Mouse (Mus musculus) hindbrain, embryonic 12.5 days (tissue): ENCODE results near the gene Adck1. TPM values are rescaled to one million over a fixed set of nuclear protein-coding genes. Genes with fewer than 3 reads are reported as not detected.

ENCODE experiments used
- ATAC-seq: fragments of 200-750 bp; cut with Nextera tagmentation; 2 replicates; pipeline ENCODE4 v1.8.0; 2017; ENCODE audit warnings: moderate TSS enrichment; ENCODE audit not compliant: low FRiP score
- H3K27ac ChIP-seq: fragments of 300-500 bp; sonication (generic); 2 replicates; pipeline ENCODE4 v1.5.1; 2016; ENCODE audit warnings: mild to moderate bottlenecking
- H3K27me3 ChIP-seq: fragments of 300-500 bp; sonication (generic); 2 replicates; pipeline ENCODE4 v1.6.1; 2016; ENCODE audit warnings: mild to moderate bottlenecking
- H3K36me3 ChIP-seq: fragments of 300-500 bp; sonication (generic); 2 replicates; pipeline ENCODE4 v1.6.1; 2016; ENCODE audit warnings: mild to moderate bottlenecking
- H3K4me1 ChIP-seq: fragments of 300-500 bp; sonication (generic); 2 replicates; pipeline ENCODE4 v1.6.1; 2016
- H3K4me2 ChIP-seq: fragments of 300-500 bp; sonication (generic); replicated peaks from 2 replicates; pipeline ENCODE4 v1.6.1; 2016; ENCODE audit warnings: mild to moderate bottlenecking
- H3K4me3 ChIP-seq: fragments of 300-500 bp; sonication (generic); 2 replicates; pipeline ENCODE4 v1.5.1; 2016; ENCODE audit warnings: mild to moderate bottlenecking
- H3K9ac ChIP-seq: fragments of 300-500 bp; sonication (generic); 2 replicates; pipeline ENCODE4 v1.6.1; 2016; ENCODE audit warnings: mild to moderate bottlenecking, moderate library complexity
- H3K9me3 ChIP-seq: fragments of 300-500 bp; sonication (generic); replicated peaks from 2 replicates; pipeline ENCODE4 v1.6.1; 2016; ENCODE audit warnings: mild to moderate bottlenecking
- WGBS: fragments of 180-500 bp; shearing (Covaris S2); methylation state at CpG from one replicate; pipeline ENCODE4 v1.1.7; 2016; 5-methylcytosine and 5-hydroxymethylcytosine counted together
- polyA plus RNA-seq: library from polyadenylated mRNA; unstranded; fragments of >200 nt; fragmentation: Nextera tagmentation; extraction: Ambion mirVana; gene quantifications from 2 replicates; pipeline ENCODE4 v1.2.1, GENCODE M21; 2016

Gene Adck1
- polyA plus RNA-seq, 1 experiment from 2014 or later = 20.5 TPM

DNA sequence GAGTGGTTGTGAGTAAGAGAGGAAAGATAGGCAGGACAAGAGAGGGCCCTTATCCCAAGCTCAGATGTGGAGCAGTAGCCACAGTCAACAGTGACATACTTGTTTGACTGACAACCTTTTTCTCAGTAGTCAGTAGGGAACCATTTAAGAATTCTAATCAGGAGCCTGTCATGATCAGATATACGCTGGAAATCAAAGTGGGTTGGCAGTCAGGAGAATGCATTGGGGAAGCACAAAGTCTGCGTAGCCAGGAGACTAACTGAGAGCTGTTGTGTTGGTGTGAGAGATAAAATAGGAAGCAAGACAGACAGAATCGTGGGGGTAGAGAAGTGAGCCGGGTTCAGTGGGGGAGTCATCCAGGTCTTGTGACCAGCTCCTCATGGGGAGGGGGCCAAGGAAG is 71.9 kb downstream of the Adck1 start:
- 79% methylated on average over 4 of the region's 4 CpGs for WGBS
- no peak for ATAC-seq

DNA sequence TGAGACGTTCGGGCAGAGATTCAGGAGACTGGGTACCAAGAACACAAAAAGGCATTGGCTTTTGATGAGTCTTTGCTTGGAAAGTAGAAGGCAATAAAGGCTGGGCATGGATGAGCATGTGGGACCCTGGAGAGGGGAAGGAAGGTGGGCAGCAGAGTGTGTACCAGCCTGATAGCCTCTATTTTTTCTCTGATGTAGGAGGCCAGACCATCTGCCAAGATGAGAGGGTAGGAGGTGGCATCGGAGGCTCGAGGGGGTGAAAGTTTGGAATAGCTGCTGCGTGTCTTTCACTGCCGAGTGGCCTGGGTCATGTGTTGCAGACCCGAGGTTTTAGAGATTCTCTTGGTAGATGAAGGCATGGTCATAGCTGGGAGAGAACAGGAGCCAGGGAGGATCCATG is 72.8 kb downstream of the Adck1 start:
- 0 out of 2 replicates have a peak, but pooled peaks cover 4% of the 10 kb centered on the region for H3K36me3 ChIP-seq
- no peak overlapping the region for H3K4me3 ChIP-seq
- H3K9ac ChIP-seq = no peak overlapping the region
- H3K27me3 ChIP-seq = no peaks in the 10 kb centered on the region
- WGBS = 96% methylated on average over 7 of the region's 7 CpGs
- H3K27ac ChIP-seq = no peak overlapping the region
- no peaks in the 10 kb centered on the region for H3K9me3 ChIP-seq
- no peak for ATAC-seq
- H3K4me1 ChIP-seq = peaks cover 4% of the 10 kb centered on the region; the same call in 1 of the 2 replicates
- H3K4me2 ChIP-seq = no peak overlapping the region

More for the DNA sequence above, 71.9 kb downstream of the Adck1 start:
- Histone ChIP-seq H3K27me3 (no peaks in the 10 kb centered on the region), H3K4me3 (no peak overlapping the region), H3K9ac (no peak overlapping the region), H3K9me3 (no peaks in the 10 kb centered on the region), H3K27ac (no peak overlapping the region), H3K4me2 (no peak overlapping the region), H3K4me1 (peaks cover 7% of the 10 kb centered on the region), H3K36me3 (0 out of 2 replicates have a peak, but pooled peaks cover 4% of the 10 kb centered on the region)

GRCm38 (mm10) chr12:88436962-88437750 is 76.8 kb downstream of the Adck1 start:
- no peak overlapping the region for H3K9ac ChIP-seq
- H3K9me3 ChIP-seq = no peaks in the 10 kb centered on the region
- no peak overlapping the region for H3K4me3 ChIP-seq
- H3K4me1 ChIP-seq = peaks cover 4% of the 10 kb centered on the region; the same call in 1 of the 2 replicates
- 82% methylated on average over 15 of the region's 15 CpGs for WGBS
- ATAC-seq = no peak
- no peaks in the 10 kb centered on the region for H3K36me3 ChIP-seq
- no peaks in the 10 kb centered on the region for H3K27me3 ChIP-seq
- no peak overlapping the region for H3K4me2 ChIP-seq
- no peak overlapping the region for H3K27ac ChIP-seq

- ATAC-seq = no peak
- Histone ChIP-seq H3K4me1 (no peaks in the 10 kb centered on the region), H3K4me3 (no peak overlapping the region), H3K27me3 (no peaks in the 10 kb centered on the region), H3K36me3 (no peaks in the 10 kb centered on the region), H3K27ac (no peak overlapping the region), H3K9ac (no peak overlapping the region), H3K9me3 (no peaks in the 10 kb centered on the region), H3K4me2 (no peak overlapping the region)
- WGBS = 73% methylated on average over 14 of the region's 14 CpGs
Observed at GRCm38 (mm10) chr12:88441922-88442809, 81.8 kb downstream of the Adck1 start.

GRCm38 (mm10) chr12:88444040-88444439 is 83.7 kb downstream of the Adck1 start:
- no peak overlapping the region for H3K27ac ChIP-seq
- ATAC-seq = no peak
- H3K27me3 ChIP-seq = no peaks in the 10 kb centered on the region
- H3K9me3 ChIP-seq = no peaks in the 10 kb centered on the region
- no peak overlapping the region for H3K4me2 ChIP-seq
- 87% methylated on average over 5 of the region's 5 CpGs for WGBS
- no peak overlapping the region for H3K4me3 ChIP-seq
- H3K36me3 ChIP-seq = 0 out of 2 replicates have a peak, but pooled peaks cover 3% of the 10 kb centered on the region
- H3K4me1 ChIP-seq = no peaks in the 10 kb centered on the region
- no peak overlapping the region for H3K9ac ChIP-seq

- WGBS = 89% methylated on average over 3 of the region's 3 CpGs
- H3K9ac ChIP-seq = no peak overlapping the region
- no peak overlapping the region for H3K4me2 ChIP-seq
- no peaks in the 10 kb centered on the region for H3K27me3 ChIP-seq
- no peaks in the 10 kb centered on the region for H3K9me3 ChIP-seq
- ATAC-seq = no peak
- H3K27ac ChIP-seq = no peak overlapping the region
- H3K36me3 ChIP-seq = 0 out of 2 replicates have a peak, but pooled peaks cover 3% of the 10 kb centered on the region
- no peaks in the 10 kb centered on the region for H3K4me1 ChIP-seq
- no peak overlapping the region for H3K4me3 ChIP-seq
Observed at GRCm38 (mm10) chr12:88445471-88445870, 85.1 kb downstream of the Adck1 start.

- Histone ChIP-seq H3K27me3 (no peaks in the 10 kb centered on the region), H3K4me3 (no peak overlapping the region), H3K4me2 (no peak overlapping the region), H3K4me1 (0 out of 2 replicates have a peak, but pooled peaks cover 2% of the 10 kb centered on the region), H3K9me3 (no peaks in the 10 kb centered on the region), H3K27ac (no peak overlapping the region), H3K36me3 (0 out of 2 replicates have a peak, but pooled peaks cover 3% of the 10 kb centered on the region), H3K9ac (no peak overlapping the region)
- 70% methylated on average over 4 of the region's 4 CpGs for WGBS
- ATAC-seq = no peak
Observed at GRCm38 (mm10) chr12:88450658-88451563, 90.6 kb downstream of the Adck1 start.

DNA sequence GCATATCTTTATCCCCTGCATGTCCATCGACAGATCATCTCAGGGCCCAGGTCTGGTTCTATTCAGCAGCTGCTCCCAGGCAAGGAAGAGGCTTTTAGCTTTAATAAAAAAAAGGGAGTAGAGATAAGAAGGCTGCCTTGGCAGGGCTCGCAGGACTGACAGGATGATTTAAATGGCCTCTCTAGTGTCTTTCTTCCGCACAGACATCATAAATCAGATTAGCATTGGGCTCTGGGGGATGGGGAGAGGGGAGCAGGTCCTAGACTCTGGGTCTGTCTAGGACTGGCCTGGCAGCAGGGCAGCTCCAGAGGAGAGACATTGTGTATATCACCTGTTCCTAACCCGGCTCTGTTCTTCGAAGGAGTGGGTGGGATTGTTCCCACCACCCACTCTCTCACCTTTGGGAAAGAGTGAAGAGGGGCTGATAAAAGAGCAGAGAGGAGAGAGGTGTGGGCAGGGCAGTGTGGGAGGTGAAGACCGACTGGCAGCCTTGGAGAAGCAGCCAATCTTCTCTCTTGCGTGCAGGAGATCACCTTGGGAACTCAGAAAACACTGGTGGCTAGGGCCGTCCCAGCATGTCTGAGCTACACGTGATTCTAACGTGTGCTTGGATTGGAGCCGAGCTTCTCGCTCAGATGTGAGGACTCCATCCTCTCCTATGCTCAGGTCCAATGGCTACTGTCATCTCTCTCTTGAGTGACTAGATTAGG is 94.5 kb downstream of the Adck1 start:
- WGBS = 83% methylated on average over 12 of the region's 12 CpGs
- no peak overlapping the region for H3K27ac ChIP-seq

DNA sequence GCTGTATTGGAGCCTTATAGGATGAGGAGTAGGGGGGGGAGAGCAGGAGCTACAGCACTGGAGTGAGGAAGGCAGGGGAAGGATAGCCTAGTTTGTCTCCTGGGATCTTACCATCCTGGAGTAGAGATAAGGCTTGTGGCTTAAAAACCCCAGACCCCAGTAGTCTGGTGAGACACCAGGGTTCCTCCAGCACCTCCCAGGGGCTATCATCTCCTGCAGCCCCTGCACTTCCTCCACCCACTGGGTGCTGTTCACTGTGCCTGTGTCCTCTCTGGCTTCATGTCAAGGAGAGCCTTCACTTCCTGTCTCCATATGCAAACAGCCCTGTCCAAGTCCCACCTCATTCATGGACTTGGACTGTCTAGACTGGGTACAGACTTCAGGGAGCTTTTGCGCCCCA is 96.7 kb downstream of the Adck1 start:
- Histone ChIP-seq H3K4me1 (0 out of 2 replicates have a peak, but pooled peaks cover 2% of the 10 kb centered on the region), H3K27ac (no peak overlapping the region), H3K9ac (no peak overlapping the region), H3K36me3 (peaks cover 8% of the 10 kb centered on the region; the same call in 1 of the 2 replicates), H3K4me3 (no peak overlapping the region), H3K4me2 (no peak overlapping the region), H3K9me3 (no peaks in the 10 kb centered on the region), H3K27me3 (no peaks in the 10 kb centered on the region)
- no peak for ATAC-seq
- WGBS = 97% methylated on average over 1 of the region's 1 CpGs

More for the DNA sequence above, 94.5 kb downstream of the Adck1 start:
- Histone ChIP-seq H3K4me3 (no peak overlapping the region), H3K27me3 (no peaks in the 10 kb centered on the region), H3K4me1 (0 out of 2 replicates have a peak, but pooled peaks cover 2% of the 10 kb centered on the region), H3K4me2 (no peak overlapping the region), H3K9me3 (no peaks in the 10 kb centered on the region), H3K9ac (no peak overlapping the region), H3K36me3 (peaks cover 4% of the 10 kb centered on the region; the same call in 1 of the 2 replicates)
- no peak for ATAC-seq

GRCm38 (mm10) chr12:88458936-88459335 is 98.6 kb downstream of the Adck1 start:
- no peak for ATAC-seq
- 93% methylated on average over 12 of the region's 12 CpGs for WGBS
- no peak overlapping the region for H3K4me3 ChIP-seq
- no peaks in the 10 kb centered on the region for H3K9me3 ChIP-seq
- H3K27ac ChIP-seq = no peak overlapping the region
- H3K4me2 ChIP-seq = no peak overlapping the region
- peaks cover 8% of the 10 kb centered on the region; the same call in 1 of the 2 replicates for H3K36me3 ChIP-seq
- H3K9ac ChIP-seq = no peak overlapping the region
- H3K27me3 ChIP-seq = no peaks in the 10 kb centered on the region
- 0 out of 2 replicates have a peak, but pooled peaks cover 2% of the 10 kb centered on the region for H3K4me1 ChIP-seq

DNA sequence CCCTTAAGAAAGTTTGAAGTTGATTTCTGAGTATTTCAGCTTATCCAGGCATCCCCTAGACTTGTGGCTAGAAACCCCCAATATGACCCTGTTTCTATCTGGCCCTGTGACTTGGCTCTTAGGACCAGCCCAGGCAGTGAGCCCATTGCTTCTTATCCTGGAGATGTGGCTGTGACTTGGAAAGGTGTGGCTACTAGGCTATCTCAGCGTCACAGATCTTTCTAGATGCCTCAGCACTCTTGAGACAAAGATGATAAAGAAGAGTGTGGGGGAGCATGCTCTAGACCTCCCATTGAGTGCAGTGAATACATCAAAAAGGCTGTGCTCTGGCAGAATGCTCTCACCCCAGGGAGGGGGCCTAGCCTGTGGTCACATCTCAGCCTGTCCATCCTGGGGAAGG is 99.1 kb downstream of the Adck1 start:
- Histone ChIP-seq H3K4me1 (0 out of 2 replicates have a peak, but pooled peaks cover under 1% of the 10 kb centered on the region), H3K4me2 (no peak overlapping the region), H3K9me3 (no peaks in the 10 kb centered on the region), H3K4me3 (no peak overlapping the region), H3K27ac (no peak overlapping the region), H3K36me3 (peaks cover 8% of the 10 kb centered on the region; the same call in 1 of the 2 replicates), H3K9ac (no peak overlapping the region), H3K27me3 (no peaks in the 10 kb centered on the region)
- 65% methylated on average over 1 of the region's 1 CpGs for WGBS
- no peak for ATAC-seq
